Mouse (Mus musculus): ENCODE results near the gene Nmi. TPM values are rescaled to one million over a fixed set of nuclear protein-coding genes. Genes with fewer than 3 reads are reported as not detected.

Gene Nmi
- total RNA-seq (2023): 42.4 TPM

DNA sequence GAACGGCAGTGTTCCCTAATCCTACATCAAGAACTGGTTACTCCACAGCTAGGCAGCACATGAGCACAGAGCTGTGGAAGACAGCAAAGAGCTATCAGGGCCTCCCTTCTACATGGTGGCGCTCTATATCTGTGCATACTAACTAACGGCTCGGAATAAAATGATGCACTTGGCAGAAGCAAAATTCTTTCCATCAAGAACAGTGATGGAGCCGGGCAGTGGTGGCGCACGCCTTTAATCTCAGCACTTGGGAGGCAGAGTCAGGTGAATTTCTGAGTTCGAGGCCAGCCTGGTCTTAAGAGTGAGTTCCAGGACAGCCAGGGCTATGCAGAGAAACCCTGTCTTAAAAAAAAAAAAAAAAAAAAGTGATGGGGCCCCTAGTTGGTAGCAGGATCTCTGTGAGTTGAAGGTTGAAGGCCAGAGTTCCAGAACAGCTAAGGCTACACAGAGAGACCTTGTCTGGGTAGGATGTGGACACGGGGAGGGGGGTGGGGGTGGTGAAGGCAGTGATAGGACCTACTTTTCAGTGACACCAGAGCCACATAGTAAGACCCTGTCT lies at the start of gene Nmi:
Gene Nmi (minus strand): TSS at position 85 of the 559 bp plus-strand sequence.

DNA sequence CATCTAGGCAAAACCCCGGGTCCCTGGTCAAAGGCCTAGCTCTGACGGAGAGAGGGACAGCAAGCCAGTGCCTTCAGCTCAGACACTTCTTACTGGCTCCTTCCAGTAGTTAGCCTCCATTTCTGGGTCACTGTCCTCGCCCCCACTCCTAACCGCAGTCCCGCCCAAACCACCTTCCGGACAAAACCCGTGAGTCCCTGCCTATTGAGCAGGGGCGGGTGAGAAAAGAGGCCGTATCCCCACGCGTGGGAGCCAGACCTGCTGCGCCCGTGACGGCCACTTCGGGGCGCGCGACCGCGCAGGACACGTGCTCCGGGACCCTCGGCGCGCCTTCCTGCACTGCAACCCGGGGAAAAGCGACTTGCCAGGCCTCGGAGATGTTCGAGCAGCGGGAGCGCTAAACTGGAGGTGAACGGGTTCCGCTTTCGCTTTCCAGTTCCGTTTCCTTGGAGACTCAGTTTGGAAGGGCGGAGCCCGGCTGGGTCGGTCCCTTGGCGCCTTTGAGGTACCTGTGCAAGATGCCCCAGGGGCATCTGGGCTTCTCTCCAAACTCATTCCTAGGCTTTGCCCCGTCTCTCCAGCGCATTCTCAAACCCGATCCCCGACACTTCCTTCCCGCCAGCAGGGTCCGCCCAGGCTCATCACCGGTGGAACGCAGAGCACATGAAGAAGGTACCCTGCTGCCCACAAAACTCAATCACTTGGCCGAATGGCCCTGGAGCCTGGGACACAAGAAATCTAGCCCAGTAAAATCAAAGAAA lies 38.5 kb downstream of the Nmi start, which contains the start of gene Rbm43:
Gene Rbm43 (minus strand): TSS at position 590 of the 761 bp plus-strand sequence.

Other genes with a start within 250 kb of the Nmi start
- gene Rbm43, start 38.3 kb downstream of the Nmi start, total RNA-seq (2023): 20.0 TPM
- not detected for gene Tnfaip6, start 64.5 kb upstream of the Nmi start, total RNA-seq (2023)
- 59.7 TPM for gene Rif1, start 99.3 kb upstream of the Nmi start, total RNA-seq (2023)

All from CD8-positive naive resting alpha-beta T cell, adult 57 days (primary cell).